Mouse (Mus musculus) MEL (cell line): ENCODE measurements at regions not wholly inside any gene's neighbourhood (a gene's known extent, or its start where the extent isn't known, plus 50 kb on each side); places are given as distances from the start of the nearest gene placed in this dataset.

ENCODE experiments used
- CTCF ChIP-seq, 3 experiments: IDR thresholded peaks in 2 of 3; conservative IDR thresholded peaks in 1 of 3; 2 replicates each; pipeline ENCODE4 v1.5.1; 2011 to 2012; ENCODE audit warnings: low read length in 3 of 3, low read depth in 2 of 3, mild to moderate bottlenecking in 2 of 3, improper control_type of control experiment in 1 of 3, inconsistent platforms in 1 of 3, mixed read lengths in 1 of 3, moderate library complexity in 1 of 3; ENCODE audit not compliant: control insufficient read depth in 1 of 3, insufficient read depth in 1 of 3, poor library complexity in 1 of 3, severe bottlenecking in 1 of 3
- E2F4 ChIP-seq: IDR thresholded peaks from 2 replicates; pipeline ENCODE4 v1.6.1; 2011; ENCODE audit warnings: low read depth, low read length, improper control_type of control experiment, borderline replicate concordance
- ETS1 ChIP-seq: IDR thresholded peaks from 2 replicates; pipeline ENCODE4 v1.6.1; 2012; ENCODE audit warnings: low read depth, mild to moderate bottlenecking, inconsistent platforms, low read length, improper control_type of control experiment, moderate library complexity
- GATA1 ChIP-seq: IDR thresholded peaks from 2 replicates; pipeline ENCODE4 v1.6.1; 2011; ENCODE audit warnings: low read depth, low read length, improper control_type of control experiment
- NRF1 ChIP-seq: IDR thresholded peaks from 2 replicates; pipeline ENCODE4 v1.6.1; 2014; ENCODE audit warnings: low read depth, mild to moderate bottlenecking, inconsistent platforms, low read length, improper control_type of control experiment, moderate library complexity; ENCODE audit not compliant: poor library complexity, insufficient read depth, severe bottlenecking
- POLR2A ChIP-seq, 2 experiments: IDR thresholded peaks; 2 replicates each; pipeline ENCODE4 v1.6.1; 2011 to 2012; ENCODE audit warnings: low read length in 2 of 2, mild to moderate bottlenecking in 2 of 2, control low read depth in 1 of 2, improper control_type of control experiment in 1 of 2, low read depth in 1 of 2, moderate library complexity in 1 of 2; ENCODE audit not compliant: control insufficient read depth in 1 of 2, insufficient read depth in 1 of 2, poor library complexity in 1 of 2
- TAL1 ChIP-seq: IDR thresholded peaks from 2 replicates; pipeline ENCODE4 v1.6.1; 2012; ENCODE audit warnings: mild to moderate bottlenecking, inconsistent platforms, low read length, moderate library complexity, mixed read lengths
- ZC3H11A ChIP-seq: IDR thresholded peaks from 2 replicates; pipeline ENCODE4 v1.6.1; 2012; ENCODE audit warnings: low read depth, mild to moderate bottlenecking, inconsistent platforms, low read length, improper control_type of control experiment
- ZNF384 ChIP-seq: IDR thresholded peaks from 2 replicates; pipeline ENCODE4 v1.6.1; 2012; ENCODE audit warnings: low read depth, mild to moderate bottlenecking, inconsistent platforms, low read length, improper control_type of control experiment

GRCm38 (mm10) chr3:35253861-35254260 lies 500.0 kb upstream of the Atp11b start:
- TF ChIP-seq CTCF (IDR thresholded peaks at IDR 0.05 in 2 of 3, conservative IDR thresholded peaks at IDR 0.05 in 1 of 3; ENCODE audit: control insufficient read depth in 1 of 3, insufficient read depth in 1 of 3, low read depth in 2 of 3, low read length in 3 of 3, poor library complexity in 1 of 3, severe bottlenecking in 1 of 3) (no peak), E2F4 (no peak), NRF1 (no peak), ZNF384 (no peak), ETS1 (no peak), POLR2A (IDR thresholded peaks at IDR 0.05; ENCODE audit: control insufficient read depth in 1 of 2, insufficient read depth in 1 of 2, low read depth in 1 of 2, low read length in 2 of 2, poor library complexity in 1 of 2) (no peak), ZC3H11A (no peak), TAL1 (no peak), GATA1 (no peak)
